Mouse (Mus musculus) kidney, postnatal 14 days (tissue): ENCODE measurements at regions not wholly inside any gene's neighbourhood (a gene's known extent, or its start where the extent isn't known, plus 50 kb on each side); places are given as distances from the start of the nearest gene placed in this dataset.
"Not testable (repeated sequence)": the region's sequence is repeated elsewhere in the genome, so short reads cannot be mapped to it uniquely, and the experiment has no call there.

Source experiments
- DNase-seq: peaks from one replicate; pipeline ENCODE4 v3.0.0; 2022; ENCODE audit warnings: mixed read lengths

DNA sequence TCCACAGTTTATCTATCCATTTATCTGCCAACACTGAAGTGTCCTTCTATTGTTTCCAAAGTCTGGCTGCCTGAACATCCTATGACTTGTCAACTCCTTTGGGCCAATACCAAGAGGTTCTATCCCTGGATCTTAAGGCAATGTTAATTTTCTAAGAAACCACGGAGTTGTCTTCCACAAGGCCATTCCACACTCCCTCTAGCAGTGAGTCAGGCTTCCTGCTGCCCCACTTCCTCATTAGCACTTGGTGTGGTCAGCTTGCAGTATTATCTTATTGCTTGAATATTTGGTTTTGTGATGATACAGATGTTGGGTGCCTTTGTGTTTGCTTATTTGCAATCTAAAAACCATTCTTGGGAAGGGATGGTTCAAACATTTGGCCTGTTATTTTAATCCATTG, 87.5 kb upstream of the Ppp2r2d start:
- DNase-seq: no peak

DNA sequence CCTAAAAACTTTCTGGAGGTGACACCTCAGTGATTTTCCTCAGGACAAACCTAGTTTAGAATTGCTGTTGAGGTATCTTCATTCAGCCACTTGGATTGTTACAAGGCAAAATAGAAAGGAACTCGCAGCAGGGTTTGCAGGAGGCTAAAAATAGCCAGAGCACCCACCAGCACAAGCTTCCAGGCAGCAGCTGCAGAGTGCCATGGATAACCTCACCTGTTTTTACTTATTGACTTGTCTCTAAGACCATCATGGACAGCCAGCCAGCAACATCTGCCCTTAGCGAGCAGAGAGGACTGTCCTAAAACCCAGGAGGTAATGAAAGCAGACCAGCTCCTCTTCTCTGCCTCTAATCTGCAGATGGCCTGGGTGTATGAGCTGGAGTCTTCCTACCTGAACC, 97.4 kb upstream of the Ppp2r2d start:
- no peak for DNase-seq

DNA sequence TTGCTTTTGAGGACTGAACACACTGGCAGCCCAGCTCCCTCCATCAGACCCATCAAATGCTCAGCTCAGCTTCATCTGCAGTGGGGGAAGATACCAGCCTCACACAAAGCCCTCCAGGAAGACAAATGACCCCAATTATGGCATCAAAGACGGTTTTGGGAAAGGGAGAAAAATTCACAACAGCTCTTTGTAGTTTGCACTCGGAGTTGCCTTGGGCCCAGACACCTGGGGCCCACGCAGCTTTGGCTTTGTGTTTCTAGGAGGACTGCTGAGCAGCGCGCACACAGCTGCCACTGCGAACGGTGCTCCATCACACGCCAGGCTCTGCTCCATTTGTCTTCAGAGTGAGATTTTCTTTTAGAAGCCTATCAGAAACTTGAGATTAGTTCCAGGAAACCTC, 99.3 kb upstream of the Ppp2r2d start:
- no peak for DNase-seq

GRCm38 (mm10) chr7:138742516-138742845, 103.4 kb upstream of the Ppp2r2d start:
- DNase-seq: no peak

GRCm38 (mm10) chr7:138741816-138742515, 103.9 kb upstream of the Ppp2r2d start:
- DNase-seq: no peak

GRCm38 (mm10) chr7:138734254-138734653, 111.6 kb upstream of the Ppp2r2d start:
- peak; percentile 48 for DNase-seq

- no peak for DNase-seq
Measured at GRCm38 (mm10) chr7:138724829-138725228, 121.0 kb upstream of the Ppp2r2d start.

GRCm38 (mm10) chr7:138719608-138720007, 126.3 kb upstream of the Ppp2r2d start:
- DNase-seq: no peak

- no peak for DNase-seq
Measured at GRCm38 (mm10) chr7:138719115-138719514, 126.8 kb upstream of the Ppp2r2d start.

DNA sequence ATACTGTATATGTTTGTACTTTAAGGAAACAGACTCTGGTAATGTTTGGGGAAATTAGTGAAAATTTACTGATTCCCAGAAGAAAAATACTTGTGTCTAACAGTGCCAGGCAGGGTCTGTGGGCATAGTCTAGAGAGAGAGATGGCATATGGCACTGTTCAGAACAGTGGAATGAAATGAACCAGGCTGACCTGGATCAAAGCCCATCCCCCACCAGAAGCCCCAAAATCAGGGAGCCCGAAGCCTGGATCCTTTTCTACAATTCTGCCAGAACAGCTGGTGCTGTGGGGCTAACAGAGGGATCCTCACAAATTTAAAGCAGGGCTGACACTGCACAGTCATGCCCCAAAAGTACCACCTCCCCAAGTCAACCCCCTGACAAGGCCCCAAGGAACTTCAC, 131.1 kb upstream of the Ppp2r2d start:
- DNase-seq: no peak

GRCm38 (mm10) chr7:138708373-138708772, 137.5 kb upstream of the Ppp2r2d start:
- no peak for DNase-seq

DNA sequence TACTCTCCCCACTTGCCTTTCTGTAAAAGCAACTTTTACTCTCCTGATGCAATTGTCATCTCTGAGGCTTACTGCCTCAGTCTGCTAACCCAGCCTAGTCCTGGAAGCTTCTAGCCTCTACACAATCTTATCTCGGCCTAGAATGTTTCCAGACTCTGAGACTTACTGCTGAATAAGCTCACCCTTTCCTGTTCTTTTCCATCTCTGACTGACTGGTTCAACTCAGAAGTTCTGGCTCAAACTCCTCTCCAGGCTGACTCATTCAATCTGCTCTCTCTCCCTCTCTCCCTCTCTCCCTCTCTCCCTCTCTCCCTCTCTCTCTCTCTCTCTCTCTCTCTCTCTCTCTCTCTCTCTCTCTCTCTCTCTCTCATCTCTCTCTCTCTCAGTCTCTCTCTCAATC, 146.3 kb upstream of the Ppp2r2d start:
- not testable (repeated sequence) for DNase-seq

DNA sequence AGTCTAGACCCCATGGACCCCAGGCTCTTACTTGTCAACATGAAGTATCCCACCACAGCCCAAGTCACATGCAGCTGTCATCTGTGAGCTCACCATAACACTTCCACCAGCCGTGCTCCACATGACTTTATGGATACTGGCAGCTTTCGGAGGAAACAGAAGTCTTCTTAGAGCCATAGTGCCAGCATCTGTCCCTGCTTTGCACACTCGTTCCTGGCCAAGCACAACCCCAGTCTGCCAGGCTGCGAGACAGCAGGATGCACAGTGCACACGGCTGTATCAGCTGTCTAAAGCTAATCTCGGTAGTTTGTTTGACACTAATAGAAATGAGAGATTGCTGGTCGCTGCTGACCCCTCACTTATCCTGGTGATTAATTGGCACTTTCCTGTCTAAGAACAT, 163.7 kb upstream of the Ppp2r2d start:
- no peak for DNase-seq

- no peak for DNase-seq
Measured at GRCm38 (mm10) chr7:138680530-138680929, 165.3 kb upstream of the Ppp2r2d start.

- peak; percentile 27 for DNase-seq
Measured at GRCm38 (mm10) chr7:138679575-138679974, 166.3 kb upstream of the Ppp2r2d start.

GRCm38 (mm10) chr7:138672959-138673358, 172.9 kb upstream of the Ppp2r2d start:
- DNase-seq: no peak

- DNase-seq: no peak
Measured at GRCm38 (mm10) chr7:138668337-138668736, 177.5 kb upstream of the Ppp2r2d start.

- DNase-seq: no peak
Measured at GRCm38 (mm10) chr7:138660124-138660523, 185.8 kb upstream of the Ppp2r2d start.

DNA sequence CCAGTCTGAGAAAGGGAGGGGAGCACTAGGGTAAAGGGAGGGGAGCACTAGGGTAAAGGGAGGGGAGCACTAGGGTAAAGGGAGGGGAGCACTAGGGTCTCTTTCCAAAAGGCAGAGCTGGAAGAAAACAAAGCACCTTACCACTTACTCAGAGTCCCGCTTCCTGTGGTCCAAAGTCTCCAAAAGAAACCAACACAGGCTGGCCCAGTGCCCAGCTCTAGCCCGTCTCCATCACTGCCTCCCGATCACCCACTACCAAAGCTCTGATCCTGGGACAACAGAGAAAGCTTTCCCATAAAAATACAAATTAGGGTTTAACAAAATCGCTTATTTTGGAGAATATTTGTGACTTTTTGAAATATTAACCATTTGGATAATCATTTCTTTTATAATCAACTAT, 188.4 kb upstream of the Ppp2r2d start:
- peak; percentile 62 for DNase-seq

DNA sequence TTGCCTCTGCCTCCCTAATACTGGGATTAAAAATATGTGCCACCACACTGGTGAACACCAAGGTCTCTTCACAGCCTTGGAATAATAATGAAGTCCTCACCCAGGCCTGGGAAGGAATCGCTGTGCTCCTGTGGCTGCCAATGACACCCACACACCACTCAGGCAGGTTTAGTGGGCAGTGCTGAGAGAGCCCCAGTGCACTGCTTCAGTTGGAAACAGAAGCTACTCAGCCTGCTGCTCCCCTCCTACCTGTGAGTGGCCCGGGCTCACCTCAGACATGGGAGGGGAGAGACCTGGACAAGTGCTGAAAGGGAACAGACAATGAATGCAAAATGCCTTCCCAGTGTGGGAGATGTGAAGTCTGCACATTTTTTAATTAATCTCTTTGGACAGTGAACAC, 188.8 kb upstream of the Ppp2r2d start:
- no peak for DNase-seq

GRCm38 (mm10) chr7:138655940-138656339, 189.9 kb upstream of the Ppp2r2d start:
- peak; percentile 81 for DNase-seq

DNA sequence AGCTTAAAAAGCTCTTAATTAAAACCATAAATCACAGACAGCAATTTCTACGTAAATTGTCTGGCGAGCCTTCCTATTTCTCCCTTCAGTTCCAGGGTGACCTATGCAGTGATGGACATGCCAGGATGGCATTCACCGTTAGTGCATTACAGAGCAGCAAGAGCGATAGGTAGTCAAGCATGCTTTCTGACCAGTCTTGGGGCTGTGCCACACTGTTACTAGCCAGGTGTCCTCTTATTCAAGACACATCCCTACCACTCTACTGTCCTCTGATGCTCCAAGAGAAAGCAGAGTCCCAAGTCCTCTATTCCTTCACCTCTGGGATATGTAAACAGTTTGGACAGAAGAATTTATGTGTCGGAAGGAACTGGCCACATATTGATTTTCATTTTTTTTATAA, 194.9 kb upstream of the Ppp2r2d start:
- no peak for DNase-seq

GRCm38 (mm10) chr7:138647636-138648035, 198.2 kb upstream of the Ppp2r2d start:
- DNase-seq: no peak

DNA sequence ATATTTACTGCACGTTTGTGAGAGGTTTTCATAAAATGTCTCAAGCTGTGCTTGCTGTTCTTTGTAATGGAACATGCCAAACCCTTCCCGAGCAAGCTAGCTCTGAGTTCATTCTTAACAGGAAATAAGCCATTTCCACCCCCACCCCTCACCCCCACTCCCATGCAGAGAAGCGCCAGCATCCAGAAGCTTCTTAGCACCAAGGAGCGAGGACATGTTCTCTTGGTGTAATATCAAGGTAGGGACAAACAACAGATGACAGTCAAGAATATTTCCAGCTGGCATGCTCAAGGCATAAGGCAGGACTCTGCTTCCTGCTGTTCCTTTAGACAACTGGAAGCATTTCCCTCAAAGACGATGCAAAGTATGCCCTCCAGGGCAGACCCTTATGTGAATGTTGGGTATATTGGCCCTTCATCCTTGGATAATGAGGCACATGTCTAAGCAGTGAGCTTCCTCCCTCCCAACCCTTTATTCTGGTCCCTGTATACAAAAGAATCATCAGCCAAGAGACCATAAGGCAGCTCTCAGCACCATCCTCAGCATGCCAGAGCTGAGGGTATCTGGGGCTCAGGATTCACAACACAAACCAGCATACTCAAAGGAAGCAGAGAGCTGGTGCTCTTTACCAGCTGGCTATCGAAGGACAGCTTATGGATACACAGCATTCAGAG, 205.2 kb upstream of the Ppp2r2d start:
- no peak for DNase-seq

GRCm38 (mm10) chr7:138639541-138639940, 206.3 kb upstream of the Ppp2r2d start:
- no peak for DNase-seq
